9 mouse cellular contexts compared by ENCODE assay signal in the genomic region with DNA sequence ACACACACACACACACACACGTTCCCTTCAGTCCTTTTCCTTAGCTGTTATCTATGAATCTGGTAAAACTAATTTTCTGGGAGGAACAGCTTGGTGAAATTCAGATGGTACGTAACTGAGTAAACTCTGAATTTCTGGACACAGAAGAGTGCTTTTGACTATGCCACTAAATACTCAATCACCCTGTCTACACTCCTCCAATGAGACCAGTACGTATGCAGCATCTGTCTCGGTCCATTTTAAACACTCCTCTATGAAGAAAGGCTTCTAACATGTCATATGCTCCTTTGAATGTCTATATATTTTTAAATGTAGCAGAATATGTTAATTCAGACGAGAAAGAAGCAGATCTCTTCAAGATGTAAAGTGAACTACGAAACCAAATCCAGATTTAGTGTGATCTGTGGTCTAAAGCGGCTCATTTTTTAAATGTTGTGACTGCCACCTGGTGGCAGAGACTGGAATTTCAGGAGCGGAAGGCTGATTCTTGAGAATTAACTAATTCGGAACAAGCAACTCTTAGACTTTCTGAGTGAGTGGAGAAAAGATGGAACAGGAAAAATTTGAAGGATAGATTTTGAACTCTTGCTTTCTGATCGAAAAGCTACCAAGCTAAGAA. TPM values are rescaled to one million over a fixed set of nuclear protein-coding genes. Genes with fewer than 3 reads are reported as not detected.
A peak's percentile ranks its signal among the peaks of the same experiment; 100 is the strongest.
DNase-seq lines count a peak whose midpoint lies in the region; ATAC-seq and TF ChIP-seq lines count a peak whose summit lies in the region.
"Had no signal": no experiment of that assay in that cellular context is flagged by ENCODE, and none has a peak within 500 bp of the region (broad histone marks: within the 10 kb centered on the region; RNA-seq: fewer than 3 reads in every experiment).

No protein-coding gene starts in this region.

- peak; percentile 36; the same call in 1 of the 2 replicates for TF ChIP-seq CTCF in spleen, adult 2 months (IDR thresholded peaks at IDR 0.05; ENCODE audit: extremely low read depth, insufficient read depth, insufficient read length, insufficient replicate concordance)

- H3K4me3 ChIP-seq in intestine, embryonic 14.5 days (ENCODE audit: low read depth, low read length): no peak overlapping the region
- H3K4me3 ChIP-seq in intestine, embryonic 16.5 days (ENCODE audit: low read length): no peak overlapping the region
- no peak overlapping the region for H3K4me3 ChIP-seq in spleen, adult 2 months (ENCODE audit: extremely low read depth, insufficient read depth, insufficient read length)
- H3K4me3 ChIP-seq: liver, embryonic 15.5 days had no signal

- H3K4me2 ChIP-seq in intestine, embryonic 14.5 days (ENCODE audit: low read length): no peak overlapping the region
- no peak overlapping the region for H3K4me2 ChIP-seq in intestine, embryonic 16.5 days (ENCODE audit: low read depth, low read length)
- H3K4me2 ChIP-seq: liver, embryonic 15.5 days had no signal

- peak; percentile 95 for DNase-seq in intestine, embryonic 14.5 days (ENCODE audit: low spot score)
- peak; percentile 28 for DNase-seq in T-cell, adult 2 months (ENCODE audit: low spot score)
- peak; percentile 64 to 69 for DNase-seq in cerebellum, postnatal 36 days
- peak; percentile 71 for DNase-seq in gastrocnemius, postnatal 10 days
- DNase-seq in layer of hippocampus, postnatal 14 days (ENCODE audit: low spot score in 2 of 2): peak; percentile 62 to 74
- peak; percentile 32 to 60 for DNase-seq in lung, postnatal 4 days
- peak; percentile 19 to 20 for DNase-seq in spleen, adult 2 months (ENCODE audit: low read depth in 1 of 2, low spot score in 2 of 2)

- H3K27me3 ChIP-seq in intestine, embryonic 14.5 days (replicated peaks; ENCODE audit: control insufficient read depth, insufficient read depth, low read length): no peaks in the 10 kb centered on the region
- no peaks in the 10 kb centered on the region for H3K27me3 ChIP-seq in intestine, embryonic 16.5 days (replicated peaks; ENCODE audit: control insufficient read depth, insufficient read depth, low read length)
- no peaks in the 10 kb centered on the region; the same call in 1 of the 2 replicates for H3K27me3 ChIP-seq in spleen, adult 2 months (ENCODE audit: control insufficient read depth, insufficient read depth, low read length)
- H3K27me3 ChIP-seq: liver, embryonic 15.5 days had no signal

- ATAC-seq in intestine, embryonic 14.5 days (replicated peaks; ENCODE audit: low FRiP score, low TSS enrichment, low read depth): no peak
- ATAC-seq in intestine, embryonic 16.5 days: no peak

- no peak overlapping the region for H3K27ac ChIP-seq in intestine, embryonic 14.5 days (ENCODE audit: low read depth)
- H3K27ac ChIP-seq in intestine, embryonic 16.5 days (ENCODE audit: low read length): no peak overlapping the region
- no peak overlapping the region for H3K27ac ChIP-seq in spleen, adult 2 months (ENCODE audit: insufficient read depth, low read length)
- H3K27ac ChIP-seq: liver, embryonic 15.5 days had no signal

- no peaks in the 10 kb centered on the region for H3K36me3 ChIP-seq in intestine, embryonic 14.5 days (ENCODE audit: control insufficient read depth, insufficient read depth, low read length)
- no peaks in the 10 kb centered on the region for H3K36me3 ChIP-seq in intestine, embryonic 16.5 days (ENCODE audit: control insufficient read depth, insufficient read depth, low read length)
- no peaks in the 10 kb centered on the region for H3K36me3 ChIP-seq in spleen, adult 2 months (ENCODE audit: control insufficient read depth, insufficient read depth, low read length)
- H3K36me3 ChIP-seq: liver, embryonic 15.5 days had no signal

- no peak overlapping the region for H3K9ac ChIP-seq in intestine, embryonic 14.5 days (ENCODE audit: low read length)
- no peak overlapping the region for H3K9ac ChIP-seq in intestine, embryonic 16.5 days (ENCODE audit: low read depth, low read length)
- H3K9ac ChIP-seq: liver, embryonic 15.5 days had no signal

- 40% methylated on average over 10 of the region's 10 CpGs for WGBS in intestine, embryonic 14.5 days
- 39% methylated on average over 10 of the region's 10 CpGs for WGBS in intestine, embryonic 16.5 days
- 41% methylated on average over 10 of the region's 10 CpGs for WGBS in spleen, adult 2 months

- H3K4me1 ChIP-seq in intestine, embryonic 14.5 days (replicated peaks; ENCODE audit: control insufficient read depth, insufficient read depth, low read length): no peaks in the 10 kb centered on the region
- H3K4me1 ChIP-seq in intestine, embryonic 16.5 days (ENCODE audit: control insufficient read depth, insufficient read depth, low read length): no peaks in the 10 kb centered on the region
- no peaks in the 10 kb centered on the region for H3K4me1 ChIP-seq in spleen, adult 2 months (ENCODE audit: control insufficient read depth, insufficient read depth, insufficient read length)
- H3K4me1 ChIP-seq: liver, embryonic 15.5 days had no signal

- H3K9me3 ChIP-seq in intestine, embryonic 14.5 days (ENCODE audit: control insufficient read depth, low read length): no peaks in the 10 kb centered on the region
- H3K9me3 ChIP-seq in intestine, embryonic 16.5 days (ENCODE audit: control insufficient read depth, low read length): no peaks in the 10 kb centered on the region
- H3K9me3 ChIP-seq: liver, embryonic 15.5 days had no signal

- TF ChIP-seq POLR2A in spleen, adult 2 months (IDR thresholded peaks at IDR 0.05; ENCODE audit: low read depth, low read length): no peak

RNA-seq across cellular contexts. Expression of a gene that starts 6.1 kb away (rescaled TPM):
- not detected in 2 replicates for polyA plus RNA-seq in intestine, embryonic 14.5 days (2014; fragmentation: Nextera tagmentation; extraction: Ambion mirVana)
- polyA plus RNA-seq in intestine, embryonic 16.5 days (2015; fragmentation: Nextera tagmentation; extraction: Ambion mirVana): not detected in 2 replicates
- 10 to 100 TPM; 79.1 to 87.3 TPM for total RNA-seq in gastrocnemius, postnatal 10 days (2021)
- 1 to 10 TPM; 1.2 to 1.5 TPM for total RNA-seq in layer of hippocampus, postnatal 14 days (2021)
- polyA plus RNA-seq in spleen, adult 2 months (2012; rRNA removed): not detected in 2 replicates

RNA-seq across cellular contexts. Expression of a gene that starts 51.2 kb away (rescaled TPM):
- polyA plus RNA-seq in intestine, embryonic 14.5 days (2014; fragmentation: Nextera tagmentation; extraction: Ambion mirVana): 21.3 and 24.0 TPM in 2 replicates
- 10.1 and 11.7 TPM in 2 replicates for polyA plus RNA-seq in intestine, embryonic 16.5 days (2015; fragmentation: Nextera tagmentation; extraction: Ambion mirVana)
- 10 to 100 TPM; 20.1 to 25.7 TPM for total RNA-seq in gastrocnemius, postnatal 10 days (2021)
- total RNA-seq in layer of hippocampus, postnatal 14 days (2021): 10 to 100 TPM; 26.6 to 29.4 TPM
- 13.7 and 17.7 TPM in 2 replicates for polyA plus RNA-seq in spleen, adult 2 months (2012; rRNA removed)

Comparison
In these comparisons a context has a peak if more than half of its experiments do, and no peak if none do; other contexts are left out.
1. DNase-seq: peak in every context shown above with its lines; median percentile 95 in intestine, embryonic 14.5 days; 71 in gastrocnemius, postnatal 10 days; 68 in layer of hippocampus, postnatal 14 days; 66 in cerebellum, postnatal 36 days; 46 in lung, postnatal 4 days; 28 in T-cell, adult 2 months; 20 in spleen, adult 2 months.